Mouse (Mus musculus): ENCODE measurements around the gene Reln.

Reln gene

GRCm38 (mm10) chr5:22208311-22209021 lies 136.0 kb downstream of the Reln start:
- DNase-seq: no peak

DNA sequence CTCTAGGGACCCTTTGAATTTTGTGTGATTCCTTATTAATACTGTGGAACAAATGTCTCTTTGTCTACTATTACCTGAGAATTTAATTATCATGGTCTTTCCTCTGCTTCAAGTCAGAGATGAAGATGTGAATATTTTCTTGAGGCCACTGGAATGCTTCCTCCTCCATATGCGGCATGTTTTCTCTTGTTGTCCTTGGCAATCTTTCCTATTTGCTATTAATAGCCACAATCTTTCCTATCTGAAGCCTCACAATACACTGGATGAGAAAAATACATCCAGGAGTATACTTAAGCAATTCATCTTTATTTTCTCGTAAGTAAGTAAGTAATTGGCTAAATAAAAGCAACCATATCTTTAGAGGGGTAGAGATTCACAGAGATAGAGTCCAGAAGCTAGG lies 146.6 kb downstream of the Reln start:
- no peak for DNase-seq

DNA sequence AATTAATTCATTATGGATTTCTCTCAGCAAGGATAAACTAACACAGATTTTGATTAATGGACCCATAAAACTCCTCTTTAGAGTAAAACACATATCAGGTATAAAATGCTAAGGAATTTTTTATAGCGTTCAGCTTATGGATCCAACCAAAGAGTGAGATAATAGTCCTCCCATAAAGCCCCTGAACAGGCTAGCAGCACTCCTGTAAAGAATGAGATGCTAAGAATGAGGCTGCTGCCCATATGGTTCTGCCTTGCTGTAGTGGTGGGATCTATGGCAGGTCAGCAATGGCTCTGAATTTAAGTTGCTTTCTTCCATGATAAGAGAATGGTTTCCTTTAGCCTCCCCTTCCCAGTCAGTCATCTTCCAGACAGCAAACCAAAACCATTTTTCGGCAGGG lies 147.6 kb downstream of the Reln start:
- DNase-seq: no peak

- no peak for DNase-seq
Observed at GRCm38 (mm10) chr5:22196476-22196875, 148.0 kb downstream of the Reln start.

DNA sequence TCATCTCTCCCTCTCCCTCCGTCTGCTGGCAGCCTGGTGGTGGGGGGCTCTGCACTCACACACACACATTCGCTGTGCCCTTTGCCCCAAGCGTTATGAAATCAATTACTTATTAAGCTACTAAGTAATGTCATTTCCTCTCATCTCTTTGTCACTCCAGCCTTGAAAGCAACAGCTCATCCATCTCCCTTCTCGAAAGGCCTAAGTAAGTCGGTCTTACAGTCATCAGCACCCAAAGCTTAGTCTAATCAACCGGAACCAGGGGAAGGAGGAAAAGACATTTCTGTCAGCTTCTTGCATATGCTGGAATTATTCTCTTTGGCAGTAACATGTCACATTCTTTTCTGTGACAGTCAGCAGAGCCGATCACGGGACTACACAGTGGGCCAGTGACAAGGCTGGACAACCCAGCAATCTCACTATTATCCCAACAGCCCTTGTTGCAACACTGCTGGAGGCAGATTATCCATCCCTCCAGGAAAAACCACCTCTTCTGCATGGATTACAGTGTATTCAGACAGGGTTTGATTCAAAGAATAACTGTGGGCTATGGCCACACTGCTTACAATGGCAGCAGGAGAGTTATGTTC lies 149.1 kb downstream of the Reln start:
- DNase-seq: no peak

DNA sequence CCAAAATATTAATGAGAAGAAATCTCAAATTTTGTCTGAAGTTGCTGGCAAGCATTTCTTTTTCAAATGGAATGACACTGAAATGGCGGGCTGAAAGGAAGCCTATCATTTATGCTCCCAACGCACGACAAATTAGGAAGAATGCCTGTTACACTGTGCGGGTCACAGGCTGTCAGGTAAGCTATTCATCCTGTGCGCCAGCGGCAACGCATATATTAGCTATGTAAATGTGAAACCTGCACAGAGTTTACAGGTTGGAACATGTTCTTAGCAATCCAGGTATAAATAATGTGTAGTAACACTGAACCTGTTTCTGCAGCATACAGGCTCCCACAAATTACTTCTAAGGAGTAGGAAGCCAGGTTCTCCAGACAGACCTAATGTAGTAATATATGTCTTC lies 152.7 kb downstream of the Reln start:
- no peak for DNase-seq

DNA sequence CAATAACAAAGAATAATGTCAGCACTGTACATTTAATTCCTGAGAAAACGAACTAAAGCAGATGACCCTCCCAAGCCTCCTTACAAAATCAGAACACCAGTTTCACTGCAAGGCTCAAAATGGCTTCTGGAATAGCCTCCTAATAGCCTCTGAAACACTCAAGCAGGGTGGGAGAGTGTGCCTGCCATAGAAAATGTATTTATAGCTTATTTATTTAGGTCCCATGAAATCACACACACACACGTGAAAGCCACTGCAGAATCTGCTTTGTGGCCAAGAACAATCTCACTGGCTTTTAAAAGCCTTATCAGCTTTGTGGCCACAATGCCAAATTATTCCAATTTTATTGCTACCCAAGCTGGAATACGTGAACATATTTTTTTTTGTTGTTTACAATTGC lies 154.2 kb downstream of the Reln start:
- no peak for DNase-seq

DNA sequence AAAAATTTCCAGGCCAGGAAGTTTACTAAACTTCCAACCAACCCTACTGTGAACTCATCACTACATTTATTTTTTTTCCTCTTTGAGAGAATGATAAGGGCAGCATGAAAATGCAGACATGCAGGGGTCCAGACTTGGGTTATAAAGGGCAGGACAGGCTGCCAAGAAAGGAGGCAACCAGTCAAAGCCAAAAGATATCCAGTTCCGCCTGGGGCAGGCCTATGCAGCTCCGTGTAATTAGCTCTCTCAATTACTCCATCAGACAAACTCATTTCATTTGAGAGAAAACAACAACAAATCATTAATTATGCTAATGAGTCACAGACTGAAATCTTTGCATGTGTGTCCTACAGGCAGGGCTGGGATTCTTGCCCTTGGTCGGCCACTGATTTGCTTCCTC lies 156.9 kb downstream of the Reln start:
- DNase-seq: no peak

DNA sequence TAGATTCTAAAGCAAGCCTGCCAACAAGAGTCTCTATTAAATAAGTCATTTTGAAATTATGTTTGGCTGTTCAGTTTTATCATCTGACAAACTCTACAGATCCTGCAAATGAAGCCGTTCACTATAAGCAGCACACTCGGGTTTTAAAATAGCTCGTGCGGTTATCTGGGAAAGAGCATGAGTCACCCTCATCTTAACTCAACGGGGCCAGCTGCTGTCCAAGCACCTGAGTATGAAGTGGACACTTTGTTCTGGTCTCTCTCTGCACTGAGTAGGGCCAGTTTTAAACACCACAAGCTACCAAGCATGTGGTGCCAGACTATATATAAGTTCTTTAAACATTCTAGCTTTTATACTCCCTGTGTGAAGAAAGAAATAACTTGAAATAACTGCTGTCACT lies 168.0 kb downstream of the Reln start:
- DNase-seq: no peak

DNA sequence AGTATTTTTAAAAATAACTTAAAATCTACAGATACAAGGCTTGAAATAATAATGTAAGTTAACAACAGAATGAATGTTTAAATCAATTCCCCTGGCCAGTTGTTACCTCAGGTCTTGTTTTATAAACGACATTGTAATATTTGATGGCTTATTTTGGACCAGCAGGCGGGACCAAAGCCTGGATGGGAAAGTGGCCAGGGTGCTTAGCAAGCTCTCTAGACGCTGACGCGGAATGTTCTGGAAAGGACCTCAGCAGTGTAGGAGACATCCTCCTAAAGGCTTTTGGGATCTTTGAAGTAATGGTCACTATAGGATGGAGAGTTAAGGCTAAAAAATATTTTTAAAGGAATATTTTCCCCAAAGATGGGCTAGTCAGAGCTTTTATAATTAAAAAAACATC lies 173.2 kb downstream of the Reln start:
- no peak for DNase-seq

- no peak for DNase-seq
Observed at GRCm38 (mm10) chr5:22164060-22164934, 180.2 kb downstream of the Reln start.

GRCm38 (mm10) chr5:22160935-22161334 lies 183.6 kb downstream of the Reln start:
- no peak for DNase-seq

DNA sequence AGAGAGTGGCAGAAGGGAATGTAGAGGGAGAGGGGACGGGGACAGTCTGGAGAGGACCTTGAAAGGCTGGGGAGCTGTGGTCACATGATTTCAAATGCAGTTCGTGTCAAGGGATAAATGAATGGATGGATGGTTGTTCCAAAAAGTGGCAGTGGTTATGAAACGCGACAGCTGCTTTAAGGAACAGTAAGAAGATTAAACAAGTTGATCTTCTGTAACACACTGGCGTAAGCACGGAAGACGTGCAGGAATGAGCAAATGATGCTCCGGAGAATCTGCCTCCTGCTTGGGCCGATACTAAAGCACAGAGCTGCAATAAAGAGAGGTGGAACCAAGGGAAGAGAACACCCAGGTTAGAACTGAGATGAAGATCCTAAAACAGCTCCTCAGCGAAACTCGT lies 185.7 kb downstream of the Reln start:
- DNase-seq: no peak

DNA sequence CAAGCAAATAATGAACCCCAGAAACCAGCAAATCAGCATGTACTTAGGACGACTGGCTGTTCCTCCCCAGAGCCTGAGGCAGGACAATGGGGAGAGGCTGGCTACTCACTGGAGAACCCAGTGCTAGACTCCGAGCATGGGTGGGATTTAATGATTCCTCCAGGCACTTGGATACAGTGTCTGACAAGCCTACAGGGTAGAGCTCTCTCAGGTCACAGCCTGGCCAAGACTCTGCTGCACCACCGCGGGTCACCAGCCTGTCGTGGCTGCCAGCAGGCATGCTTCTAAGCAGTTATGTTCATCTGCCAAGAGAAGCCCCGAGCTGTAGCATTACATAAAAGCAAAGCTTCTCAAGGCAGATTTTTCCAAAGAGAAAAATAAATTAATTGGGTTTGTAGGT lies 190.9 kb downstream of the Reln start:
- no peak for DNase-seq

DNA sequence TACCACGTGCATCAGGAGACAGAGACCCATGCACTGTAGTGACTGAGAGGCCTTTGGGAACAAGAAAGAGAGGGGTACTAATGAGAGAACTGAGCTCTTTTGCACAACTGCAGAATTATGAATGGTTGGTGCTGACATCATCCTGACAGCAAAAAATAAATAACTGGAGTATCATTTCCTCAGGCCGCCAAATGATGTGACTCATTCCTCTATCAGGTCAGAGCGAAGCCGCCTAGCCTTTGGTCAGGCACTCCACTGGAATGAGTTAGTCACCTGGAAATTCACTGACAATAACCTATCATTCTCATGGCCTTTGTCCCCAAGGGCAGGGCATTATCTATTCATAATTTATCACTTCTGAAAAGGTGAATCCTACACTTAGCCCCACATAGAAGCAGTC lies 202.7 kb downstream of the Reln start:
- no peak for DNase-seq

- no peak for DNase-seq
Observed at GRCm38 (mm10) chr5:22139015-22139414, 205.5 kb downstream of the Reln start.

- DNase-seq: no peak
Observed at GRCm38 (mm10) chr5:22134402-22134801, 210.1 kb downstream of the Reln start.

DNA sequence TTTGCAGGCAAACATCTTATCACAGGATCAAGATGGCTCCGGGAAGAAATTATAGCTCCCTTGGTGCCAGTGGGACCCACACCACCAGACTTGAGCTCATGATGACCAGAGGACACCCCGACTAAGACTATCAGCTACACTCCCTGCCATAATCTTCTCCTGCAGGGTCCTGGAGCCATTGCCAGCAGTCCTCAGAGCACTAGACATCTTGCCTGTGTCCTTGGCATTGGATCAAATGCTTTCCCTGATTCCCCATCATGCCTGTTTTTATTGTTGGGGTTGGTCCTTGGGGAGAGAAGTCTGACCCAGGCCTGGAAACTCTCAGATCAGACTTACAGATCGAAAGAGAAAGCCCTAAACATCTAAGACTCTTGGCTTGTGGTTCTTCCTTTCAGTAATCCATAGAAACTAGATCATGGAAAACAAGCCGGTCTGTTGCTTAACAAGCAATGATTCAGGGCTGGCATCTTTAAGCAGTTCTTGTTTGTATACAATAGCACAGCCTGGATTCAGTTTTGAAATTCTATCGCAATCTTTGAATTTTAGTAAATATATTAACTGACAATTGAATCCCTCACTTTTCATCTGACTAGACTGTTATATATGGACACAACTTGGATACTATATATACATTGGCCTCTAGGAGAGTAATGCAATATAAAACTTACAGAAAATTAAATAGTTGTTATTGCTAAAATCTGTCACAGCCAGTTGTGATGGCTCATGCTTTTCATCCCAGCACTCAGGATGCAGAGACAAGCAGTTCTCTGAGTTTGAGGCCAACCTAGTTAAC lies 212.6 kb downstream of the Reln start:
- DNase-seq: no peak

DNA sequence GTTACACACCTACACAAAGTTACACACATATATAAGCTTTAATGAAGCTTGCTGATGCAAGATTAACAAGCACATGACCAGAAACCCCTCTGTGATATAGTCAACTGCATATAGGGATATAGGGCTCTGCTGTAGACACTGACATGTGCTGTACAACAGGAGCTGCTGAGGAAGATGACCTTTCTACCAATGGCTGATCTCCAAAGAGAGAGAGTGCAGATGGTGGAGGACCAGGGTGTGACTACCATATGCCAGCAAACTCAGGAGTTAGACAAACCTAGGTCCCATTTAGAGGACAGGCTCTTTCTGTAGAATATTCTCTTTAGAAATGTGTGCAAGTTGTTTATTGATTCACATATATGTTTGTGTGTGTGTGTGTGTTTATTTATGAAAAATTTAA lies 216.9 kb downstream of the Reln start:
- no peak for DNase-seq

DNA sequence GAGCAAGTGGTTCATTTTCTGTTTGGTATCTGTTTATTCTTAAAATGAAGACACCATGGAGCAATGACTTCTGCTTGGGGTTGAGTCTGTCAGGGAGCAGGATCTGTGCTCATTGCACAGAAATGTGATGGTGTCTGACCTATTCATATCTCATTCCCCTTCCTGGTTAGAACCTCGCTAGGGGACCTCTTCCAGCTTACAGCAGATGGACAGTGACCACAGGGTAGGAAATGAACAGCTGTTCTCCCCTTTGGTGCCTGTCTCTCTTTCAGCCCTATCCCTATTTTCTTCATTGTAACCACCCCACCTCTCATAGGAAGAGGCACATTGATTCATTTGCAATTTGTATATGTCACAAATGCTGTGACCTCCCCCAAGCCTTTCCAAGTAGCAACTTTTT lies 225.2 kb downstream of the Reln start:
- DNase-seq: no peak

DNA sequence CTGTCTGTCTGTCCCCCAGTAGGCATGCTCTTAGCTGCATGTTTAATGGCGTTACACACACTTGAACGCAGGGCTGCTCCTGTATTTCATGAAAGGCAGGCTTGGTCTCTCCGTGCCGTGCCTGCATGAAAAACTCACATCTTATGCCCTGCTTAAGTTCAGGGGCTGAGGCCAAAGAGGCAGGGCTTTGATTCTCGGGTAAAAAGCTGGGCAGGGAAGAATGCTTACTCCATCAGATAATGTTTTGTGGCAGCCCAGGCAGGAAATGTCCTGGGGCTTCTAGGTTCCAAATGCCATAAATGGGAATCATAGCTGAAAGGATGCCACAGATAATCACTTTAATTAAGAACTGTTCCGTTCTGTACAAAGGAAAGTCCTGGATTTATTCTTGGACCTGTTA lies 226.0 kb downstream of the Reln start:
- DNase-seq: no peak

DNA sequence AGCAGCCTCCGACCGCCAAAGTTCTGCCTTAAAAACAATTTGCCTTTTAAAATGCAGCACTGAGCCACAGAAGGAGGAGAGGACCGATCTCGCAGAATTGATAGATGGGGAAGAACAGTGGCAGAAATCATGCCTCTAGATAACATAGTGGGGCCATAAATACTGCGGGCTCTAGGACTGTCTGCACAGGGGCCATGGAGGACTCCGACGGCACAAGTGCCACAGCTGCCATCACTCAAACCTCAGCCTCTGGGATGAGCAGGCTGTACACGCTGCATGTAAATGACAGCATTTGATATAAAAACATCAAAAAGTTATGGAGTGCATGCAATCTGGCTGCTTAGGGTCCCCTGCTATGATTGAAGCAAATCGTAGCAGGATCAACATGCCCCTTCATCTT lies 227.6 kb downstream of the Reln start:
- no peak for DNase-seq

- DNase-seq: no peak
Observed at GRCm38 (mm10) chr5:22106811-22107485, 237.6 kb downstream of the Reln start.
